Mouse (Mus musculus) 3T3-L1 (cell line): ENCODE measurements around the gene AC141477.1.
A peak's percentile ranks its signal among the peaks of the same experiment; 100 is the strongest.

Experiments
- DNase-seq: peaks from one replicate; pipeline ENCODE4 v3.0.0-alpha.2; 2015; ENCODE audit warnings: low read depth, low spot score

AC141477.1 gene

DNA sequence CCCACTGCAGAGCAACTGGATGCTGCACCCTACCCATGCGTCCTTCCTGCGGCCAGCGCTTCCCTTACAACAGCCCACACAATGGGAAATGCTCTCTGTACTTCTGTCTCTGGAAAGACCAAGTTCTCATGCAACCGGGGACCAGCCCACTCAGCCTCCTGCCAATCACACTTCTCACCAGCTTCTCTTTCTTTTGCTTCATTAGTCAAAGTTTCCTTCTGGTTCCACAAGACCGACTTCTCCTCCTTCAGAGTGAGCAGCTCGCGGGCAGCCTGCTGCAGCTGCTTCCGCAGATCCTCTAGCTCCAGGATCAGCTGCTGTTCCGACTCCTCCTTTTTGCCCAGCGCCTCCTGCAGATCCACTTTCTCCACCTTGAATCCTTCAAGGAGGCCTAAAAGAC, 31.7 kb downstream of the AC141477.1 start:
- DNase-seq, result no peak

DNA sequence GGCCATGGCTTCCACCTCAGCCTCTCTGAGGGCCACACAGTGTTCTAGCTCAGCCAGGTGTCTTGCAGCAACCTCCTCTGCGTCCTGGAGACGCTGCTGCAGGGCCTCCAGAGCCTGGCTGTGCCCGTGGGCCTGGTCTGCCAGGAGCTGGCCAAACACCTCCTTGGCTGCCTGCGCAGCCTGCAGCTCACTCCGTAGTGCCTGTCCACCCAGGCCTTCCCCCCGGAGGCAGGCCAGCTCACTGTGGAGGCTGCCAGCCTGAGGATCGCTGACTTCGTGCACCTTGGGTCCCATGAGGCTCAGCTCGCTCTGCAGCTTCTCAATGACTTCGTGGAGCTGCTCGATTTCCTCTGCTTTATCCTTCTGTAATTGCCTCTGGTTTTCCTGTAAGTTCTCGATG, 47.6 kb downstream of the AC141477.1 start:
- no peak for DNase-seq

DNA sequence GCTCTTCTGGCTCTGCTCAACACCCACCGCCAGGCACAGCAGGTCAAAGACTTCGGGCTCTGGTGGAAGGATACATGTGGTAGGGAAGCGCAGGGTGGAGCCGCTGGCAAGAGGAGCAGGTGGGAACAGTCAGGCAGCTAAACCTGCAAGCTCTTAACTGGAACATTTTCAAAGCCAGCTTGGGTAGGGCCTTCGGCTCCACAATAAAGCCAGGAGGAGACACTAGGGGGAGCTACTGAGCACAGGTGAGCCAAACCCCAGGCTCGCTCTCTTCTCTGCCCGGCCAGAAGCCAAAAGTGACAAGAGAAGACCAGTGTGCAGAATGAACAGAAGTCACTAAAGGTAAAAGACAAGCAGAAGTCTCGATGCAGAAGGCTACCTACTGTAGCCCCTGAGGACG, 48.5 kb downstream of the AC141477.1 start:
- peak; percentile 22 for DNase-seq

DNA sequence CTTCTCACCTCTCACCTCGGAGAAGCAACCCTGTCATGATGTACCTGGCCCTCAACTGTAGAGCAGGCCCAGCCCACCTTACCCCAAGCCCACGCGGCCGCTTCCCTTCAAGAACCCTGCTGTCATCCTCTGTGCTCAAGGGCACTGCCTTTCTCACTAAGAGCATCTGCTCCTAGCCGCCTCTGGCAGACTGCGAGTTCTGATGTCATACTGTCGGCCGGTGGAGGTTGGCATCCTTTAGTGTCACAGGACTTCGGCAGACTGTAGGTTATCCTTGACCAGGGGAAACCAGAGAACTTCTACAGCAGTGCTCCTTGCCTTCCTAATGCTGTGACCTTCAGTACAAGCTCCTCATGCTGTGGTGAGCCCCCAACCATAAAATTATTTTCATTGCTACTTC, 49.1 kb downstream of the AC141477.1 start:
- no peak for DNase-seq
